Mouse (Mus musculus) ZHBTc4 (cell line): ENCODE measurements at regions not wholly inside any gene's neighbourhood (a gene's known extent, or its start where the extent isn't known, plus 50 kb on each side); places are given as distances from the start of the nearest gene placed in this dataset.

Experiments used
- DNase-seq: peaks from one replicate; pipeline ENCODE4 v3.0.0-alpha.2; 2011; ENCODE audit warnings: low read depth, low spot score

- DNase-seq, result no peak
Observed at GRCm38 (mm10) chr2:115101501-115101900, 446.7 kb upstream of the Dph6 start.

GRCm38 (mm10) chr2:115119429-115120205 lies 461.9 kb upstream of the BC052040 start:
- peak; percentile 2 for DNase-seq

- no peak for DNase-seq
Observed at GRCm38 (mm10) chr2:115120206-115120503, 461.4 kb upstream of the BC052040 start.

GRCm38 (mm10) chr2:115126625-115127369 lies 454.7 kb upstream of the BC052040 start:
- DNase-seq, result no peak

GRCm38 (mm10) chr2:115131746-115132145 lies 449.8 kb upstream of the BC052040 start:
- no peak for DNase-seq

- DNase-seq, result no peak
Observed at GRCm38 (mm10) chr2:115132165-115132592, 449.3 kb upstream of the BC052040 start.

- no peak for DNase-seq
Observed at GRCm38 (mm10) chr2:115141416-115141815, 440.1 kb upstream of the BC052040 start.

GRCm38 (mm10) chr2:115172111-115172510 lies 409.4 kb upstream of the BC052040 start:
- DNase-seq, result no peak

GRCm38 (mm10) chr2:115177076-115177475 lies 404.4 kb upstream of the BC052040 start:
- DNase-seq, result no peak

GRCm38 (mm10) chr2:115177896-115178295 lies 403.6 kb upstream of the BC052040 start:
- no peak for DNase-seq

GRCm38 (mm10) chr2:115211191-115211590 lies 370.3 kb upstream of the BC052040 start:
- DNase-seq, result no peak

- no peak for DNase-seq
Observed at GRCm38 (mm10) chr2:115213181-115213970, 368.1 kb upstream of the BC052040 start.

- DNase-seq, result no peak
Observed at GRCm38 (mm10) chr2:115214292-115214691, 367.2 kb upstream of the BC052040 start.

GRCm38 (mm10) chr2:115230041-115230440 lies 351.5 kb upstream of the BC052040 start:
- peak; percentile 4 for DNase-seq

GRCm38 (mm10) chr2:115247673-115248072 lies 333.8 kb upstream of the BC052040 start:
- DNase-seq, result no peak

- DNase-seq, result no peak
Observed at GRCm38 (mm10) chr2:115250019-115250807, 331.3 kb upstream of the BC052040 start.

- DNase-seq, result no peak
Observed at GRCm38 (mm10) chr2:115257391-115257790, 324.1 kb upstream of the BC052040 start.

- DNase-seq, result no peak
Observed at GRCm38 (mm10) chr2:115268247-115268646, 313.3 kb upstream of the BC052040 start.

GRCm38 (mm10) chr2:115277421-115277820 lies 304.1 kb upstream of the BC052040 start:
- DNase-seq, result no peak

- no peak for DNase-seq
Observed at GRCm38 (mm10) chr2:115293020-115293419, 288.5 kb upstream of the BC052040 start.

- no peak for DNase-seq
Observed at GRCm38 (mm10) chr2:115297463-115297862, 284.1 kb upstream of the BC052040 start.
